Mouse (Mus musculus): Measurements from ENCODE around the gene Pacs1. TPM values are rescaled to one million over a fixed set of nuclear protein-coding genes. Genes with fewer than 3 reads are reported as not detected.
"Not testable (repeated sequence)": the region's sequence is repeated elsewhere in the genome, so short reads cannot be mapped to it uniquely, and the experiment has no call there.

Gene Pacs1
- polyA plus RNA-seq, 1 experiment from 2014 or later, result 36.6 TPM

- Histone ChIP-seq H3K27ac (no peak overlapping the region), H3K4me3 (peak overlapping the region; percentile 84), H3K27me3 (peaks cover 23% of the 10 kb centered on the region), H3K36me3 (peaks cover 37% of the 10 kb centered on the region), H3K4me2 (replicated peaks) (peak overlapping the region; percentile 87), H3K9me3 (replicated peaks) (no peaks in the 10 kb centered on the region), H3K4me1 (peaks cover 35% of the 10 kb centered on the region), H3K9ac (peak overlapping the region; percentile 79; the same call in 1 of the 2 replicates)
- WGBS, result 91% methylated on average over 4 of the region's 4 CpGs
- ATAC-seq (ENCODE audit: low FRiP score), result no peak
These were observed 183.6 kb downstream of the Pacs1 start for GRCm38 (mm10) chr19:5089324-5089723.

- peak; percentile 92 for ATAC-seq (ENCODE audit: low FRiP score)
- H3K4me2 ChIP-seq (replicated peaks), result peak within 1 kb of the TSS; percentile 87
- H3K27me3 ChIP-seq, result peaks cover 35% of the 10 kb centered on the region
- H3K4me3 ChIP-seq, result peak within 1 kb of the TSS; percentile 84
- no peaks in the 10 kb centered on the region for H3K9me3 ChIP-seq (replicated peaks)
- peaks cover 25% of the 10 kb centered on the region for H3K4me1 ChIP-seq
- under 1% methylated on average over 58 of the region's 58 CpGs for WGBS
- H3K9ac ChIP-seq, result peak within 1 kb of the TSS; percentile 79
- H3K27ac ChIP-seq, result peak within 1 kb of the TSS; percentile 85
- peaks cover 30% of the 10 kb centered on the region for H3K36me3 ChIP-seq
These were observed 184.8 kb downstream of the Pacs1 start, which contains the start of gene Yif1a for GRCm38 (mm10) chr19:5087884-5088728. Gene Yif1a (plus strand): TSS chr19:5088538.

- not testable (repeated sequence) for H3K4me2 ChIP-seq (replicated peaks); H3K9ac ChIP-seq; H3K4me3 ChIP-seq; H3K9me3 ChIP-seq (replicated peaks); H3K27ac ChIP-seq; ATAC-seq (ENCODE audit: low FRiP score)
- Histone ChIP-seq H3K36me3 (peaks cover 15% of the 10 kb centered on the region), H3K4me1 (peaks cover 23% of the 10 kb centered on the region), H3K27me3 (peaks cover 51% of the 10 kb centered on the region)
- WGBS, result 58% methylated on average over 4 of the region's 4 CpGs
These were observed 186.4 kb downstream of the Pacs1 start for GRCm38 (mm10) chr19:5086533-5086932.

GRCm38 (mm10) chr19:5085145-5085863 lies 187.6 kb downstream of the Pacs1 start, which contains the start of gene Tmem151a:
Gene Tmem151a (minus strand): TSS chr19:5085531.
- under 1% methylated on average over 63 of the region's 69 CpGs for WGBS
- Histone ChIP-seq H3K4me3 (peak within 1 kb of the TSS; percentile 49), H3K4me1 (peaks cover 23% of the 10 kb centered on the region), H3K9me3 (replicated peaks) (no peaks in the 10 kb centered on the region), H3K27me3 (peaks cover 63% of the 10 kb centered on the region), H3K36me3 (peaks cover 5% of the 10 kb centered on the region; the same call in 1 of the 2 replicates), H3K9ac (peak within 1 kb of the TSS; percentile 63), H3K4me2 (replicated peaks) (peak within 1 kb of the TSS; percentile 83), H3K27ac (no peak within 1 kb of the TSS)
- no peak for ATAC-seq (ENCODE audit: low FRiP score)

GRCm38 (mm10) chr19:5084834-5085144 lies 188.1 kb downstream of the Pacs1 start:
- ATAC-seq (ENCODE audit: low FRiP score), result no peak
- Histone ChIP-seq H3K4me1 (peaks cover 23% of the 10 kb centered on the region), H3K36me3 (0 out of 2 replicates have a peak, but pooled peaks cover 2% of the 10 kb centered on the region), H3K4me3 (peak overlapping the region; percentile 49), H3K27me3 (peaks cover 68% of the 10 kb centered on the region), H3K4me2 (replicated peaks) (peak overlapping the region; percentile 83), H3K9me3 (replicated peaks) (no peaks in the 10 kb centered on the region), H3K27ac (no peak overlapping the region), H3K9ac (peak overlapping the region; percentile 63)
- WGBS, result 4% methylated on average over 15 of the region's 15 CpGs

- 71% methylated on average over 3 of the region's 3 CpGs for WGBS
- peak overlapping the region; percentile 63; the same call in 1 of the 2 replicates for H3K9ac ChIP-seq
- H3K36me3 ChIP-seq, result no peaks in the 10 kb centered on the region
- H3K9me3 ChIP-seq (replicated peaks), result no peaks in the 10 kb centered on the region
- peak overlapping the region; percentile 83 for H3K4me2 ChIP-seq (replicated peaks)
- peak overlapping the region; percentile 49 for H3K4me3 ChIP-seq
- no peak for ATAC-seq (ENCODE audit: low FRiP score)
- H3K27ac ChIP-seq, result no peak overlapping the region
- peaks cover 19% of the 10 kb centered on the region for H3K4me1 ChIP-seq
- peaks cover 71% of the 10 kb centered on the region for H3K27me3 ChIP-seq
These were observed 188.7 kb downstream of the Pacs1 start for GRCm38 (mm10) chr19:5083961-5084833.

Small RNAs within 50 kb of the gene (microRNA-seq; reads per million reads assigned to microRNA genes)
- gene Gm27468, result not detected

Other genes with a start within 250 kb of the Pacs1 start
- gene Slc29a2, start 249.3 kb downstream of the Pacs1 start, polyA plus RNA-seq (2016; fragmentation: Nextera tagmentation; extraction: Ambion mirVana), result 5.3 and 7.2 TPM in 2 replicates
- 43.8 and 48.7 TPM in 2 replicates for gene B4gat1, start 234.3 kb downstream of the Pacs1 start, polyA plus RNA-seq (2016; fragmentation: Nextera tagmentation; extraction: Ambion mirVana)
- gene AC124502.3, start 234.2 kb downstream of the Pacs1 start, polyA plus RNA-seq (2016; fragmentation: Nextera tagmentation; extraction: Ambion mirVana), result 2.5 and 4.0 TPM in 2 replicates
- 56.9 and 61.2 TPM in 2 replicates for gene Brms1, start 231.8 kb downstream of the Pacs1 start, polyA plus RNA-seq (2016; fragmentation: Nextera tagmentation; extraction: Ambion mirVana)
- gene Rin1, start 222.6 kb downstream of the Pacs1 start, polyA plus RNA-seq (2016; fragmentation: Nextera tagmentation; extraction: Ambion mirVana), result 1.4 and 1.6 TPM in 2 replicates
- 32.0 and 41.9 TPM in 2 replicates for gene Cd248, start 205.0 kb downstream of the Pacs1 start, polyA plus RNA-seq (2016; fragmentation: Nextera tagmentation; extraction: Ambion mirVana)
- gene Tmem151a, start 187.6 kb downstream of the Pacs1 start, polyA plus RNA-seq (2016; fragmentation: Nextera tagmentation; extraction: Ambion mirVana), result 1.5 and 2.4 TPM in 2 replicates
- gene Yif1a, start 184.6 kb downstream of the Pacs1 start, polyA plus RNA-seq (2016; fragmentation: Nextera tagmentation; extraction: Ambion mirVana), result 60.3 and 61.6 TPM in 2 replicates
- gene Cnih2, start 174.6 kb downstream of the Pacs1 start, polyA plus RNA-seq (2016; fragmentation: Nextera tagmentation; extraction: Ambion mirVana), result 213 and 216 TPM in 2 replicates
- 239 and 242 TPM in 2 replicates for gene Rab1b, start 166.0 kb downstream of the Pacs1 start, polyA plus RNA-seq (2016; fragmentation: Nextera tagmentation; extraction: Ambion mirVana)
- 56.1 and 67.3 TPM in 2 replicates for gene Klc2, start 154.6 kb downstream of the Pacs1 start, polyA plus RNA-seq (2016; fragmentation: Nextera tagmentation; extraction: Ambion mirVana)
- 363 and 385 TPM in 2 replicates for gene Sf3b2, start 22.3 kb upstream of the Pacs1 start, polyA plus RNA-seq (2016; fragmentation: Nextera tagmentation; extraction: Ambion mirVana)
- 22.6 and 27.6 TPM in 2 replicates for gene Gal3st3, start 25.2 kb upstream of the Pacs1 start, polyA plus RNA-seq (2016; fragmentation: Nextera tagmentation; extraction: Ambion mirVana)
- not detected in 2 replicates for gene Catsper1, start 62.6 kb upstream of the Pacs1 start, polyA plus RNA-seq (2016; fragmentation: Nextera tagmentation; extraction: Ambion mirVana)
- gene Cst6, start 76.5 kb upstream of the Pacs1 start, polyA plus RNA-seq (2016; fragmentation: Nextera tagmentation; extraction: Ambion mirVana), result 3.0 and 3.6 TPM in 2 replicates
- gene Eif1ad, start 93.6 kb upstream of the Pacs1 start, polyA plus RNA-seq (2016; fragmentation: Nextera tagmentation; extraction: Ambion mirVana), result 61.2 and 67.0 TPM in 2 replicates
- gene Banf1, start 94.0 kb upstream of the Pacs1 start, polyA plus RNA-seq (2016; fragmentation: Nextera tagmentation; extraction: Ambion mirVana), result 309 and 324 TPM in 2 replicates
- gene Sart1, start 115.6 kb upstream of the Pacs1 start, polyA plus RNA-seq (2016; fragmentation: Nextera tagmentation; extraction: Ambion mirVana), result 106 and 111 TPM in 2 replicates
- 0.86 and 0.98 TPM in 2 replicates for gene Tsga10ip, start 129.4 kb upstream of the Pacs1 start, polyA plus RNA-seq (2016; fragmentation: Nextera tagmentation; extraction: Ambion mirVana)
- 276 and 280 TPM in 2 replicates for gene Drap1, start 151.9 kb upstream of the Pacs1 start, polyA plus RNA-seq (2016; fragmentation: Nextera tagmentation; extraction: Ambion mirVana)
- gene AI837181, start 152.0 kb upstream of the Pacs1 start, polyA plus RNA-seq (2016; fragmentation: Nextera tagmentation; extraction: Ambion mirVana), result 59.0 and 59.6 TPM in 2 replicates
- gene Fosl1, start 174.4 kb upstream of the Pacs1 start, polyA plus RNA-seq (2016; fragmentation: Nextera tagmentation; extraction: Ambion mirVana), result not detected in 2 replicates
- 10.7 and 11.0 TPM in 2 replicates for gene Ccdc85b, start 184.8 kb upstream of the Pacs1 start, polyA plus RNA-seq (2016; fragmentation: Nextera tagmentation; extraction: Ambion mirVana)
- 133 and 144 TPM in 2 replicates for gene Fibp, start 187.5 kb upstream of the Pacs1 start, polyA plus RNA-seq (2016; fragmentation: Nextera tagmentation; extraction: Ambion mirVana)
- gene Ctsw, start 195.4 kb upstream of the Pacs1 start, polyA plus RNA-seq (2016; fragmentation: Nextera tagmentation; extraction: Ambion mirVana), result 3.7 and 4.3 TPM in 2 replicates
- 75.3 and 81.0 TPM in 2 replicates for gene Efemp2, start 200.8 kb upstream of the Pacs1 start, polyA plus RNA-seq (2016; fragmentation: Nextera tagmentation; extraction: Ambion mirVana)
- gene Mus81, start 215.3 kb upstream of the Pacs1 start, polyA plus RNA-seq (2016; fragmentation: Nextera tagmentation; extraction: Ambion mirVana), result 43.3 and 45.4 TPM in 2 replicates
- gene Cfl1, start 217.3 kb upstream of the Pacs1 start, polyA plus RNA-seq (2016; fragmentation: Nextera tagmentation; extraction: Ambion mirVana), result 3,169 and 3,299 TPM in 2 replicates
- 0.23 and 0.56 TPM in 2 replicates for gene 1700020D05Rik, start 230.7 kb upstream of the Pacs1 start, polyA plus RNA-seq (2016; fragmentation: Nextera tagmentation; extraction: Ambion mirVana)
- gene Snx32, start 237.4 kb upstream of the Pacs1 start, polyA plus RNA-seq (2016; fragmentation: Nextera tagmentation; extraction: Ambion mirVana), result 38.3 and 42.2 TPM in 2 replicates

Measured in hindbrain, embryonic 12.5 days (tissue).